Mouse (Mus musculus) adrenal gland, postnatal 0 days (tissue): ENCODE data around the gene Olfr624. TPM values are rescaled to one million over a fixed set of nuclear protein-coding genes. Genes with fewer than 3 reads are reported as not detected.

Source experiments
- polyA plus RNA-seq: library from polyadenylated mRNA; unstranded; fragments of >200 nt; fragmentation: Nextera tagmentation; extraction: Ambion mirVana; gene quantifications from 2 replicates; pipeline ENCODE4 v1.2.1, GENCODE M21; 2015

The Olfr624 gene
- 0.06 TPM in 1 of 2 replicates, not detected in the other for polyA plus RNA-seq

DNA sequence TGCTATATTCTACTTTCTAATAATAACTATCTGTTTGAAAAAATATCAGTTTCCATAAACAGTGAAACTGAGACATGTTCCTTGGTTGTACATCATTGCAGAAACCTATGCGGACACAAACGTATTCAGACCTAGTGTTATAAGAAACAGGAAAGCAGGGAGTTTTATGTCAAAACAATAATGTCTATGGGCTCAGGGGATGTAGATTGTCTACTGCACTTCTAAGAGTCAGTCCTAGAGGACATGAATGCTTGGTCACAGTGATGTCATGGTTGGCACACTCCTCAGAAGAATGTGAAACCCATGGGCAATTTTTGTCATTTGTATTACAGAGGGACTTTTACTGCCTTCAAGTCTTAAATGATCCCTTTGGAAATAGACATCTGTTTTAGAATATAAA lies at the start of gene Olfr624:
Olfr624 (minus strand) TSS at position 101 of the 400 bp plus-strand sequence.

DNA sequence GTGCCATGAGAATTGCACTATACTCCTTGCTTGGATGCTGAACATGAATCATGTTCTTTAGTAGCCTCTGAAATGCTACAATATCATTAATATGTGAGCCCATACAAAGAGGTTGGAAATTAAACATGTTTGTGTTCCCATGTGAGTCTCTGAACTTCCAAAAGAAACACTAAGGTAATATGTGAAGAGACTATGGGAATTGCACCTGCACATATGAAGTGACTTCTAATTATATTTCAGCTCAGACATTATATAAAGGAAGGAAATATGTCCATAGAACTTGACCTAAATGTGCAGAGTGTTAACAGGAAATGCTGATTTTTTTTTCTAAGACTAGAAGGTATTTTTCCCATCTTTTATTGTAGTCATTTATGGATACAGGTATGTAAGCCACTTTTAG lies 43.4 kb upstream of the Olfr624 start, which contains the start of gene Olfr243:
Olfr243 (plus strand) TSS at position 301 of the 400 bp plus-strand sequence.

GRCm38 (mm10) chr7:103682420-103682819 lies 11.4 kb upstream of the Olfr624 start, which contains the start of gene Olfr625-ps1:
Gene Olfr625-ps1 (plus strand): TSS chr7:103682720.

DNA sequence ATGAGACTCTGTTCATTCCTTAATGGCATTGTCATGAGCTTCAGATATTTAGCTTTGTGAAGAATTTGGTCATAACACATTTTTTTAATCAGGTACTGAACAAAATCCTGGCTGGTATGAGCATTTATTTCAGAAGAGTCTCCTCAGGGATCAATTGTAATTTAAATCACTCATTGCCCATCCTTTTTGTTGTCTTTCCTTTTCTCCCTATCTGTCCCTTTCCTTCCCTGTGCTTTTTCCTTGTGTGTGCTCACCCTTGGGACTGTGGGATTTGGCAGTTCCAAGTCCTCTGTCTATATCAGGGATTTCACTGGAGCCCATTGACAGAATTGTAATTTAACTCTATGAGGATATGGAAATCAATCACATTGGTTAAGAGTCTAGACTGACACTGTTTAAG lies 7.4 kb downstream of the Olfr624 start, which contains the start of gene Olfr623:
Olfr623 (minus strand) TSS at position 101 of the 400 bp plus-strand sequence.

GRCm38 (mm10) chr7:103642602-103643001 lies 28.4 kb downstream of the Olfr624 start, which contains the start of gene Olfr622:
Gene Olfr622 (minus strand): TSS chr7:103642702.

Other genes with a start within 250 kb of the Olfr624 start
- not detected in 2 replicates for gene Olfr605, start 225.8 kb downstream of the Olfr624 start, polyA plus RNA-seq
- gene Olfr606, start 222.1 kb downstream of the Olfr624 start, polyA plus RNA-seq = not detected in 2 replicates
- not detected in 2 replicates for gene Olfr607, start 207.0 kb downstream of the Olfr624 start, polyA plus RNA-seq
- gene Olfr608, start 201.3 kb downstream of the Olfr624 start, polyA plus RNA-seq = not detected in 2 replicates
- not detected in 2 replicates for gene Olfr609, start 173.1 kb downstream of the Olfr624 start, polyA plus RNA-seq
- not detected in 2 replicates for gene Olfr610, start 159.1 kb downstream of the Olfr624 start, polyA plus RNA-seq
- gene Olfr611, start 150.3 kb downstream of the Olfr624 start, polyA plus RNA-seq = not detected in 2 replicates
- not detected in 2 replicates for gene Olfr612, start 128.5 kb downstream of the Olfr624 start, polyA plus RNA-seq
- gene Olfr613, start 123.1 kb downstream of the Olfr624 start, polyA plus RNA-seq = not detected in 2 replicates
- gene Olfr615, start 115.1 kb downstream of the Olfr624 start, polyA plus RNA-seq = not detected in 2 replicates
- gene Olfr616, start 102.0 kb downstream of the Olfr624 start, polyA plus RNA-seq = not detected in 2 replicates
- not detected in 2 replicates for gene Olfr617, start 98.1 kb downstream of the Olfr624 start, polyA plus RNA-seq
- gene Olfr618, start 81.1 kb downstream of the Olfr624 start, polyA plus RNA-seq = not detected in 2 replicates
- gene Olfr619, start 70.6 kb downstream of the Olfr624 start, polyA plus RNA-seq = not detected in 2 replicates
- not detected in 2 replicates for gene Olfr620, start 58.7 kb downstream of the Olfr624 start, polyA plus RNA-seq
- not detected in 2 replicates for gene Olfr622, start 28.5 kb downstream of the Olfr624 start, polyA plus RNA-seq
- not detected in 2 replicates for gene Olfr623, start 7.5 kb downstream of the Olfr624 start, polyA plus RNA-seq
- gene Olfr625-ps1, start 11.5 kb upstream of the Olfr624 start, polyA plus RNA-seq = not detected in 2 replicates
- gene Olfr243, start 43.5 kb upstream of the Olfr624 start, polyA plus RNA-seq = not detected in 2 replicates
- gene Olfr628, start 59.2 kb upstream of the Olfr624 start, polyA plus RNA-seq = not detected in 2 replicates
- not detected in 2 replicates for gene Olfr629, start 73.8 kb upstream of the Olfr624 start, polyA plus RNA-seq
- not detected in 2 replicates for gene Olfr630, start 86.1 kb upstream of the Olfr624 start, polyA plus RNA-seq
- gene Olfr69, start 100.4 kb upstream of the Olfr624 start, polyA plus RNA-seq = not detected in 2 replicates
- not detected in 2 replicates for gene Olfr68, start 108.5 kb upstream of the Olfr624 start, polyA plus RNA-seq
- gene Olfr67, start 120.6 kb upstream of the Olfr624 start, polyA plus RNA-seq = not detected in 2 replicates
- 3,147 and 3,744 TPM in 2 replicates for gene Hbb-bt, start 142.8 kb upstream of the Olfr624 start, polyA plus RNA-seq
- gene Hbb-bs, start 156.9 kb upstream of the Olfr624 start, polyA plus RNA-seq = 10,926 and 17,452 TPM in 2 replicates
- not detected in 2 replicates for gene Hbb-bh2, start 169.3 kb upstream of the Olfr624 start, polyA plus RNA-seq
- 0.39 TPM in 1 of 2 replicates, not detected in the other for gene Hbb-bh1, start 172.0 kb upstream of the Olfr624 start, polyA plus RNA-seq
- 2.0 and 5.8 TPM in 2 replicates for gene Hbb-y, start 182.0 kb upstream of the Olfr624 start, polyA plus RNA-seq
- not detected in 2 replicates for gene Olfr66, start 215.1 kb upstream of the Olfr624 start, polyA plus RNA-seq
- gene Olfr64, start 223.3 kb upstream of the Olfr624 start, polyA plus RNA-seq = not detected in 2 replicates
- not detected in 2 replicates for gene Olfr65, start 232.3 kb upstream of the Olfr624 start, polyA plus RNA-seq